Mouse (Mus musculus) hindbrain, embryonic 14.5 days (tissue): Measurements from ENCODE around the gene Cnih3. TPM values are rescaled to one million over a fixed set of nuclear protein-coding genes. Genes with fewer than 3 reads are reported as not detected.

Experiments
- ATAC-seq: fragments of 200-750 bp; cut with Nextera tagmentation; 2 replicates; pipeline ENCODE4 v1.8.0; 2017; ENCODE audit warnings: moderate number of reproducible peaks, mild to moderate bottlenecking, moderate TSS enrichment, moderate library complexity; ENCODE audit not compliant: low FRiP score
- DNase-seq: peaks from one replicate; pipeline ENCODE4 v3.0.0-alpha.2; 2015; ENCODE audit warnings: low spot score
- H3K27ac ChIP-seq: fragments of 300-500 bp; sonication (generic); 2 replicates; pipeline ENCODE4 v1.5.1; 2014; ENCODE audit warnings: mild to moderate bottlenecking, moderate library complexity
- H3K27me3 ChIP-seq: fragments of 300-500 bp; sonication (generic); 2 replicates; pipeline ENCODE4 v1.6.1; 2014; ENCODE audit warnings: mild to moderate bottlenecking, low read length, mixed read lengths; ENCODE audit not compliant: control insufficient read depth, insufficient read depth
- H3K36me3 ChIP-seq: fragments of 300-500 bp; sonication (generic); replicated peaks from 2 replicates; pipeline ENCODE4 v1.6.1; 2014; ENCODE audit not compliant: control insufficient read depth, insufficient read depth
- H3K4me1 ChIP-seq: fragments of 300-500 bp; sonication (generic); replicated peaks from 2 replicates; pipeline ENCODE4 v1.6.1; 2014; ENCODE audit warnings: antibody characterized with exemption, low read length, mixed read lengths; ENCODE audit not compliant: control insufficient read depth, insufficient read depth
- H3K4me2 ChIP-seq: fragments of 300-500 bp; sonication (generic); replicated peaks from 2 replicates; pipeline ENCODE4 v1.6.1; 2014; ENCODE audit warnings: mild to moderate bottlenecking, moderate library complexity
- H3K4me3 ChIP-seq: fragments of 300-500 bp; sonication (generic); replicated peaks from 2 replicates; pipeline ENCODE4 v1.5.1; 2014; ENCODE audit warnings: mild to moderate bottlenecking, low read length
- H3K9ac ChIP-seq: fragments of 300-500 bp; sonication (generic); 2 replicates; pipeline ENCODE4 v1.6.1; 2014
- H3K9me3 ChIP-seq: fragments of 300-500 bp; sonication (generic); 2 replicates; pipeline ENCODE4 v1.6.1; 2016; ENCODE audit warnings: low read length; ENCODE audit not compliant: control insufficient read depth
- WGBS: fragments of 180-500 bp; shearing (Covaris S2); extraction: QIAGEN DNeasy Blood & Tissue Kit; methylation state at CpG from one replicate; pipeline ENCODE4 v1.1.7; 2014; 5-methylcytosine and 5-hydroxymethylcytosine counted together
- polyA plus RNA-seq: library from polyadenylated mRNA; unstranded; fragments of >200 nt; fragmentation: Nextera tagmentation; extraction: Ambion mirVana; gene quantifications from 2 replicates; pipeline ENCODE4 v1.2.1, GENCODE M21; 2014

Gene Cnih3
- polyA plus RNA-seq, 1 experiment from 2014 or later, result 12.7 TPM

GRCm38 (mm10) chr1:181381410-181382010, 29.1 kb downstream of the Cnih3 start:
- Histone ChIP-seq H3K9me3 (no peaks in the 10 kb centered on the region), H3K4me3 (no peak overlapping the region), H3K9ac (no peak overlapping the region), H3K4me1 (no peaks in the 10 kb centered on the region), H3K27me3 (no peaks in the 10 kb centered on the region), H3K36me3 (no peaks in the 10 kb centered on the region), H3K27ac (no peak overlapping the region), H3K4me2 (no peak overlapping the region)
- DNase-seq (no peak), ATAC-seq (no peak)
- 63% methylated on average over 12 of the region's 12 CpGs for WGBS

DNA sequence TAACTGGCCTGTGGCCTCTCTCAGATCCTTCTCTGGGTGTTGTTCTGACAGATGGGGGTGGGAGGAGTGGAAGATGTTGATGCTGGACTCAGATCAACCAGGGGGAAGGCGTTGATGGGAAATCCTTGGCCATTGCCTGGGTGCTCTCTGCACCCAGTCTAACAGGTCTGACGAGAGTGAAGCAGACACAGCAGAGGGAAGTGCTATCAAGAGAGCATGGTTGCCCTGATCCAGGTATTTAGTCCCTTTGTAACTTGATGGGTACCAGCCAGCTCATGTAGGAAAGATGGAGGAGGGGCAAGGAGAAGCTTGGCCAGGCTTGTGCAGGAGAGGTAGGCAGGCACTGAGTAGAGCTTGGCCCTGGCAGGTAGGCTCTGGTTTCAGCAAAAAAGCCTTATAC, 36.8 kb downstream of the Cnih3 start:
- 0 out of 2 replicates have a peak, but pooled peaks cover 7% of the 10 kb centered on the region for H3K4me1 ChIP-seq
- no peak overlapping the region for H3K9ac ChIP-seq
- WGBS, result 96% methylated on average over 2 of the region's 2 CpGs
- no peak overlapping the region for H3K4me3 ChIP-seq
- H3K36me3 ChIP-seq, result no peaks in the 10 kb centered on the region
- DNase-seq (no peak), ATAC-seq (no peak)
- no peak overlapping the region for H3K4me2 ChIP-seq
- H3K27me3 ChIP-seq, result no peaks in the 10 kb centered on the region
- H3K27ac ChIP-seq, result no peak overlapping the region
- 0 out of 2 replicates have a peak, but pooled peaks cover 3% of the 10 kb centered on the region for H3K9me3 ChIP-seq

DNA sequence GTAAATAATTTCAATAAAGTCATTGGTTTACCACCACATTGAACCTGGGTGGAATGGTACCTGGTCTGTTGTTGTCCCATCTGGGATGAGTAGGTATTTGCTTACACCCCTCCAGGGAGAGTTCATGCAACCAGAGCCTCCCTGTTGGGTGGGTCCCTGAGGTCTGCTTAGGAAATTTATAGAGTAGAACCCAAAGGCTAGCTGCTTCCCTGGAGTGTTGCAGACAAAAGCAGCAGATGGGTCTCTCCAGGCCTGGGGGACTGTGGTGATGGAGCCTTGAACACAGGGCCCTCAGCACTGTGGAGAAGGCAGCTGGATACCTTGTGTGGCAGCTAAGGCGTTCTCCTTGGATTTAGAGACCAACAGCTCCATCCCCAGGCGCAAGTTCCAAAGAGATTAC, 40.1 kb downstream of the Cnih3 start:
- no peak for ATAC-seq
- Histone ChIP-seq H3K9me3 (0 out of 2 replicates have a peak, but pooled peaks cover 3% of the 10 kb centered on the region), H3K36me3 (no peaks in the 10 kb centered on the region), H3K4me1 (0 out of 2 replicates have a peak, but pooled peaks cover 7% of the 10 kb centered on the region), H3K4me2 (no peak overlapping the region), H3K27me3 (no peaks in the 10 kb centered on the region), H3K9ac (no peak overlapping the region), H3K4me3 (no peak overlapping the region), H3K27ac (no peak overlapping the region)
- WGBS, result 92% methylated on average over 2 of the region's 2 CpGs
- no peak for DNase-seq

DNA sequence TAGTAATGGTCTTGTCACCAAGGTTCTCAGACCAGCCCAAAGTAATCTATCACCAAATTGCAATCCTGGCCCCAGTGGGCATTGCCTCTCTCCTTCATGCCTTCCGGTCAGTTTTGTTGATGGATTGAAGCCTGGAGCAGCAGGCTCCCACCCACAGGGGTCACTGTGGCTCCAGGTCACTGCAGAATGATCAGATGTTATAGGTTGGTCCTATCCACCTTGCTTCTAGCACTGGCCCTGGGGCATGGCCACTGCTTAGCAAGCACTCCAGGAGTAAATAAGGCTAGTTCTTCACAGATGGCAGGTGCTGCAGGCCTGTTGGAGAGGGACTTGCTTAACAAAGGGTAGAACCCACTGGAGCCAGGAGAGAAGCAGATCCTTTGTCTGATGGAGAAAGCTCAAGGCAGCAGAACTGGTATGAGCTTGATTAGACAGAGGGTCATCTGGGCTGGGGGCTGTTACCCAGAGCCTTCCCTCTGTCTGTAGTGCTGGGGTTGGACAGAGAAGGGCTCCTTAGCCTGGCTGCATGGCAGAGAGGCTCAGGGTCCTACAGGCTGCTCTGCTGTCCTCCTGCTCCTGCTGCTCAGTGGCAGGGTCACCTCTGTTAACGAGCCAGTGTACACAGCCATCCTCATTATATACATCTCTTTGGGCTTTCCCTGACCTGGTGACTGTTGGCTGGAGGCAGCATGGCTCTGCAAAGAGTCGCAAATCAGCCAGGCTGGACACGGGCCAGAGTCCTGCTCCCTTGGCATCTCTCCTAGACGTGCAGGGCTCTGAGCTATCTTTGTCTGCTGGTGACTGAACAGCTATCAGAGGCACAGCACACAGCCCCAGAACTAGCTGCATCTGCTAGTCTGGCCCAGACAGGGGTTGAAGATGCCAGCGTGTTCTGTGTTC, 41.1 kb downstream of the Cnih3 start:
- Histone ChIP-seq H3K36me3 (no peaks in the 10 kb centered on the region), H3K4me3 (no peak overlapping the region), H3K4me1 (0 out of 2 replicates have a peak, but pooled peaks cover 7% of the 10 kb centered on the region), H3K9me3 (0 out of 2 replicates have a peak, but pooled peaks cover 3% of the 10 kb centered on the region), H3K9ac (no peak overlapping the region), H3K27me3 (no peaks in the 10 kb centered on the region), H3K4me2 (no peak overlapping the region), H3K27ac (no peak overlapping the region)
- WGBS, result 42% methylated on average over 6 of the region's 6 CpGs
- ATAC-seq (peak; percentile 79; the same call in 1 of the 2 replicates), DNase-seq (peak; percentile 72)

DNA sequence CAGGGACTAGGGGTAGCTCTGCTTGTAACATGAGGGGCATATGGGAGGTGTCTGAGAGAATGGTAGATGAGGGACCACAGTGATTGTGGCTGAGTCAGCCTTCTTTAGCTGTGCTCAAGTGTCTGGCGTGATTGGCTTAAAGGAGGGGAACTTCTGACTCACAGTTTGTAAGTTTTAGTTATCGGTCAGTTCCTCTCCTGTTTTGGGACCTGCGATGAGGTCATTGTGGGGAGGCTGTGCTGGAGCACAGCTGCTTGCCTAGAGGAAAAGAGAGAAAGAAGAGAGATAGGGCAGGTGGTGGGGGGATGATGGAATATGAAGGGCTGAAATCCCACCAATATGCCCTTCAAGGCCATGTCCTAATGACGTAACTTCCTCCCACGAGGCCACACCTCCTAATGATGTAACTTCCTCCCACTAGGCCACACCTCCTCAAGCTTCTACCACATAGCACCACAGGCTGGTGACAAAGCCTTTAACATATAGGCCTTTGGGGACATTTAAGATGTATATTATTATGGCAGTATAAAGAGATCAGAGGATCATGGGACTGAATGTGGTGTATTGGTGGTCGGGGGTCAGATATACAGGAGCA, 42.9 kb downstream of the Cnih3 start:
- Histone ChIP-seq H3K9ac (no peak overlapping the region), H3K27ac (no peak overlapping the region), H3K4me1 (0 out of 2 replicates have a peak, but pooled peaks cover 7% of the 10 kb centered on the region), H3K9me3 (no peaks in the 10 kb centered on the region), H3K4me3 (no peak overlapping the region), H3K4me2 (no peak overlapping the region), H3K27me3 (no peaks in the 10 kb centered on the region), H3K36me3 (no peaks in the 10 kb centered on the region)
- ATAC-seq, result no peak
- no peak for DNase-seq
- WGBS, result 91% methylated on average over 6 of the region's 6 CpGs

DNA sequence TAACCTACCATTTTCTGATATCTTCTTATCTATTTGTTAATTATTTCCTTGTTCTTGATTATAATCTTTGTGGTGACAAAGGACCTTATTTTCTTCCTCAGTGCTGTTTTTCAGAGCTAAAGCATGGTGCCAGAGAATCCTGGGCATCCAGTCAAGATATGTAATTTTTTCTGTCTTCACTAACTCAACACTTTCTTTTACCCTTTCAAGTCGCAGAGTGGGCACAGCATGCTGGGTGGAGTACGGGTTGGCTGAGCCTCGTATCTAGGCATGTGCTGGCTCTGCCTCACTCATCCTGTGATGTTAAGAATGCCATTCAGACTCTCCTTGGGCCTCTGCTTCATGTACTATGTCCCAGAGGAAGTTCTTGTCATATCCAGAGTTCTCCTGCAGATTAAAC, 46.8 kb downstream of the Cnih3 start:
- no peak for DNase-seq
- H3K27ac ChIP-seq, result no peak overlapping the region
- no peak overlapping the region for H3K9ac ChIP-seq
- H3K4me3 ChIP-seq, result no peak overlapping the region
- H3K9me3 ChIP-seq, result no peaks in the 10 kb centered on the region
- no peaks in the 10 kb centered on the region for H3K36me3 ChIP-seq
- H3K27me3 ChIP-seq, result no peaks in the 10 kb centered on the region
- H3K4me1 ChIP-seq, result no peaks in the 10 kb centered on the region
- no peak overlapping the region for H3K4me2 ChIP-seq
- 73% methylated on average over 3 of the region's 3 CpGs for WGBS
- no peak for ATAC-seq

- no peak overlapping the region for H3K27ac ChIP-seq
- ATAC-seq, result no peak
- no peaks in the 10 kb centered on the region for H3K27me3 ChIP-seq
- no peaks in the 10 kb centered on the region for H3K9me3 ChIP-seq
- H3K36me3 ChIP-seq, result no peaks in the 10 kb centered on the region
- 85% methylated on average over 7 of the region's 7 CpGs for WGBS
- H3K4me1 ChIP-seq, result peaks cover 8% of the 10 kb centered on the region
- H3K4me2 ChIP-seq, result no peak overlapping the region
- no peak overlapping the region for H3K4me3 ChIP-seq
- no peak overlapping the region for H3K9ac ChIP-seq
- no peak for DNase-seq
Observed at GRCm38 (mm10) chr1:181403056-181403455, 50.6 kb downstream of the Cnih3 start.

DNA sequence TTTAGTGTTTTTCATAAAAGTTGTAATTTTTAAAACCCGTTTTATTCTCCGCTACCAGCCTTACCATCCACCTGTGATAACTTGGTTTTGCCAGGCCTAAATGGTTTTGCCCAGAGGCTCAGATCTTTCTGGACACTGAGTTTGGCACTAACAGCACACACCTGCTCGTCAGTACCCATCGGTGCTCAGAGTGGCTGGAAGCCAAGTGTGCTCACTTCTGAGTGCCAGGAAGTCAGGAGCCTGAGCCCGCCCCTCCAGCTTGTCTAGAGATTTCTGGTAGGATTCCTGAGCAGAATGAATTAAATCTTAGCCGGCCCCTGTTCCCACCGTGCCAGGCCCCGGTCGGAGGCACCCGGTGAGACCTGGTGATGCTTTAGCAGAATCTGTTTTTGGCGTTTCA, 54.9 kb downstream of the Cnih3 start:
- peaks cover 20% of the 10 kb centered on the region for H3K4me1 ChIP-seq
- no peaks in the 10 kb centered on the region for H3K36me3 ChIP-seq
- DNase-seq (no peak), ATAC-seq (no peak)
- H3K4me2 ChIP-seq, result no peak overlapping the region
- no peak overlapping the region for H3K4me3 ChIP-seq
- WGBS, result 71% methylated on average over 11 of the region's 11 CpGs
- 0 out of 2 replicates have a peak overlapping the region, but pooled peaks have one; percentile 41 for H3K27ac ChIP-seq
- no peaks in the 10 kb centered on the region for H3K9me3 ChIP-seq
- no peaks in the 10 kb centered on the region for H3K27me3 ChIP-seq
- H3K9ac ChIP-seq, result no peak overlapping the region
